In the genomic region with DNA sequence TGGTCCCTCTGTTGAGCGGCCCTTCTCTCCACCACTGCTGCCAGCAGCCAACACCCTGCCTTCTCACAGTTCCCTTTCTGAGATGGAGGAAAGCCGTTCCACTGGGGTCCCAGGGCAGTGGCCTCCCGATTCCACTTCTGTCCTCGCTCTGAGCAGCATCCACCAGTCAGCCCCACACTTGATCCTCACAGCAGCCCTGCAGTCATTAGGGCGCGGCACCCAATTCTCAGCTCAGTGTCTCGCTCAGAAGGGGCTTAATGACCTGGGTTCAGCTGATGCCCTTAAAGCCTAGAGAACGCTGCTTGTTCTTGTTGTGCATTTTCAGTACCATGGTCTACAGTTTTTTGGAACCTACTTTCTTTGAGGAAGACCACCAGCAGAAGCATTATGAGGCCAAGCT, we compare ENCODE assay signal across 12 mouse cellular contexts. TPM values are rescaled to one million over a fixed set of nuclear protein-coding genes. Genes with fewer than 3 reads are reported as not detected.
"Had no signal": no experiment of that assay in that cellular context is flagged by ENCODE, and none has a peak within 500 bp of the region (broad histone marks: within the 10 kb centered on the region; RNA-seq: fewer than 3 reads in every experiment).

No protein-coding gene starts in this region.

- H3K4me2 ChIP-seq: limb, embryonic 12.5 days; liver, embryonic 13.5 days; lung, embryonic 15.5 days; midbrain, embryonic 15.5 days; neural tube, embryonic 12.5 days had no signal

- H3K9ac ChIP-seq: limb, embryonic 12.5 days; liver, embryonic 13.5 days; liver, postnatal 0 days; lung, embryonic 15.5 days; midbrain, embryonic 15.5 days had no signal

- H3K9me3 ChIP-seq: limb, embryonic 12.5 days; liver, embryonic 13.5 days; lung, embryonic 15.5 days; midbrain, embryonic 15.5 days; neural tube, embryonic 12.5 days had no signal

- ATAC-seq: liver, postnatal 0 days; midbrain, embryonic 15.5 days had no signal

- H3K27ac ChIP-seq: kidney, postnatal 0 days; layer of hippocampus, adult 2 months; limb, embryonic 12.5 days; liver, embryonic 13.5 days; lung, embryonic 15.5 days; macrophage; midbrain, embryonic 15.5 days; neural tube, embryonic 12.5 days had no signal

- H3K4me3 ChIP-seq: layer of hippocampus, adult 2 months; limb, embryonic 12.5 days; liver, embryonic 13.5 days; lung, embryonic 15.5 days; midbrain, embryonic 15.5 days; neural tube, embryonic 12.5 days had no signal

- H3K27me3 ChIP-seq: lung, embryonic 15.5 days; midbrain, embryonic 15.5 days; neural tube, embryonic 12.5 days had no signal

- DNase-seq: liver; liver, embryonic 13.5 days; liver, postnatal 0 days; lung, postnatal 14 days; thymus, postnatal 4 days had no signal

- H3K36me3 ChIP-seq: limb, embryonic 12.5 days; liver, embryonic 13.5 days; lung, embryonic 15.5 days; midbrain, embryonic 15.5 days; neural tube, embryonic 12.5 days had no signal

RNA-seq across cellular contexts. Expression of a gene that starts 33.6 kb away (rescaled TPM):
- total RNA-seq: layer of hippocampus, adult 2 months had no signal
- polyA plus RNA-seq: macrophage had no signal
